Mouse (Mus musculus): ENCODE measurements around the gene Gmeb1. TPM values are rescaled to one million over a fixed set of nuclear protein-coding genes. Genes with fewer than 3 reads are reported as not detected.

The Gmeb1 gene
- total RNA-seq, 2 experiments from 2014 or later, result 16.5 to 18.7 TPM

Small RNA genes within 50 kb of the gene (microRNA-seq; reads per million reads assigned to microRNA genes)
- gene Gm22033, result not detected

Other genes starting within 250 kb of the Gmeb1 start
- under 1 TPM; 0.15 to 0.55 TPM for gene Gm10300, start 186.9 kb downstream of the Gmeb1 start, total RNA-seq (2021)
- gene Epb41, start 186.3 kb downstream of the Gmeb1 start, total RNA-seq (2021), result 10 to 100 TPM; 77.8 to 79.6 TPM
- gene Oprd1, start 117.1 kb downstream of the Gmeb1 start, total RNA-seq (2021), result under 1 TPM; 0.51 to 0.55 TPM
- gene Ythdf2, start 49.3 kb downstream of the Gmeb1 start, total RNA-seq (2021), result 10 to 100 TPM; 48.9 to 54.4 TPM
- gene Taf12, start 12.8 kb upstream of the Gmeb1 start, total RNA-seq (2021), result 10 to 100 TPM; 21.8 to 24.7 TPM
- 1 to 10 TPM; 1.2 to 3.7 TPM for gene Rab42, start 41.8 kb upstream of the Gmeb1 start, total RNA-seq (2021)
- gene Trnau1ap, start 67.9 kb upstream of the Gmeb1 start, total RNA-seq (2021), result 10 to 100 TPM; 35.3 to 43.3 TPM
- gene Rcc1, start 92.0 kb upstream of the Gmeb1 start, total RNA-seq (2021), result 10 to 100 TPM; 19.1 to 24.8 TPM
- gene Phactr4, start 160.9 kb upstream of the Gmeb1 start, total RNA-seq (2021), result 10 to 100 TPM; 31.9 to 39.0 TPM
- gene Med18, start 202.3 kb upstream of the Gmeb1 start, total RNA-seq (2021), result 10 to 100 TPM in 1 of 2 experiments, 1 to 10 TPM in 1; 8.2 to 10.6 TPM
- gene Sesn2, start 248.9 kb upstream of the Gmeb1 start, total RNA-seq (2021), result 10 to 100 TPM; 11.6 to 26.0 TPM

Data from adrenal gland, postnatal 10 days (tissue).